Mouse (Mus musculus): ENCODE data around the gene Hist1h2af.

GRCm38 (mm10) chr13:23534368-23535131, 844 bp downstream of the Hist1h2af start:
- no peak for TF ChIP-seq CTCF (IDR thresholded peaks at IDR 0.05; ENCODE audit: borderline replicate concordance, insufficient read depth, low read depth, low read length)
- no peak for TF ChIP-seq POLR2A (IDR thresholded peaks at IDR 0.05; ENCODE audit: borderline replicate concordance, insufficient read depth, low read length)

Data from cerebellum, adult 2 months (tissue).